Mouse (Mus musculus) urinary bladder, postnatal 14 days (tissue): ENCODE results near the gene Sema7a.

Experiments
- DNase-seq: peaks from one replicate; pipeline ENCODE4 v3.0.0; 2021; ENCODE audit warnings: low spot score

Sema7a gene

GRCm38 (mm10) chr9:57938225-57939055 is 1.5 kb upstream of the Sema7a start:
- DNase-seq = no peak

DNA sequence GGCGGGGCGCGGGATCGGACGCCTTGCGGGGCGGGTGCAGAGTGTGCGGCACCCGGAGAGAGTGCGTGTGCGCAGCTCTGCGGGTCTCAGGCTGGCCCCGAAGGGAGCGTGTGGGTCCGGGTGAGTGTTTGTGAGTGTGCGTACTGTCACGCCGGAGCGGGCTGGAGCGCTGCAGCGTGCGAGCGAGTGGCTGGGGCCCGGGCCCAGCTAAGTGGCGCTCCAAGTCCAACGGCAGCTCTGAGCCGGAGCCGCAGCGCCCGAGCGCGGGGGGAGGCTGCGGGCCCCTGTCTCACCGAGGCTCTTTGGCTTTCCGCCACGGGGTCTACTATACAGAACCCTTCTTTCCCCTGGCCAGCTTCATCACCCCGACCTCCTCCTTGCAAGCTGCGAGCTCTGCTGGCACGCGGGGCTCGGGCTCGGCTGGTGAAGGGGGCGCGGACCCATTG is 460 bp downstream of the Sema7a start:
- no peak for DNase-seq

DNA sequence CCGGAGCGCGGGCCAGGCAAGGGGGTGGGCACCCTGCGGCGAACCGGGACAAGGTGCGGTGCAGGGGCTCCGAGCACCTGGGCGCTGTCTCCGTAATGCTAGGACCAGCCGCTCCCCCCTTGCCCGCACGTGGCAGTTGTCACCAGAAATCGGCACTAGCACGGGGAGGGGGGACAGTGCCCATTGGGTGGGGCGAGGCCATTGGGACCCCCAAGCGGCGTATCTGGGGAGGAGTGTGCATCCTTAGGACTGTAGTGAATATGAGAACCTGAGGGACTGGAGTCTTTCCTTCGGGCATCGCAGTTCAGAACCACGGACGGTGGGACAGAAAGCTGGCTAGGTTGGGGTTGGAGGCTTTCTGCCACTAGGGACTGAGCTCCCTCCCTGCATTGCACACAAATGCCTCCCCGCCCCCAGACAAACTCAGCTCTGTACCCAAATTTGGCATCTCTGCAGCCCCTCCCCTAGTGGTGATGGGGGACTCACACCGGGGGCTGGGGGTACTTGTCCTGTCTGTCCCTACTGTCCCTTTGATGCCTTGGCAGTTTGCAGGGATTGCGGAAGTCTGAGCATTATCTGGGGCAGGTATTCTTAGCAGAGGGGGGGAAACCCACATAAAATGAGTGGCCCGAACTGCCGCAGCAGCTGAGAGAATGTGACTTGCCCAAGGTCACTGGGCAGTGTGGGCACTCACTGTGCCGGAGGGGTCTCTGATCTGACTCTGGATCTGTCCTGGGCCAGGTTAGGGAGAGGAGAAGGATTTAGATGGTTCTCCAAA is 1.1 kb downstream of the Sema7a start:
- DNase-seq = no peak

DNA sequence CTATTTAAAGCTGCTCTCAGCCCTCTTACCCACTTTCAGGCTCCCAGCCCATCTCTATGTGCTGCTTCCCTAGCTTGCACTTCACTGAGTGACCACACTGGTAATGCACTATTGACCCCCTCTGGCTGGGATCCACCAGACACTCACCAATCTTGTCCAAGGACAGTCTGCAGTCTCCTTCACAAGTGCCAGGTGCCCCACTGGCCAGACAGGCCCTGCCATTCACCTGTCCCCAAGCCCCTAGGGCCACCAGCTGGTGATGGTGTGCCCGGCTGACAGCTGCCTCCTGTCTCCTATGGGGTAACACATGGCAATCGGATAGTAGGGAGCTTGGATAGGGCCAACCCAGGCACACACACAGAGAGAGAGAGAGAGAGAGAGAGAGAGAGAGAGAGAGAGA is 2.1 kb downstream of the Sema7a start:
- DNase-seq = no peak

GRCm38 (mm10) chr9:57943067-57943466 is 3.2 kb downstream of the Sema7a start:
- no peak for DNase-seq

DNA sequence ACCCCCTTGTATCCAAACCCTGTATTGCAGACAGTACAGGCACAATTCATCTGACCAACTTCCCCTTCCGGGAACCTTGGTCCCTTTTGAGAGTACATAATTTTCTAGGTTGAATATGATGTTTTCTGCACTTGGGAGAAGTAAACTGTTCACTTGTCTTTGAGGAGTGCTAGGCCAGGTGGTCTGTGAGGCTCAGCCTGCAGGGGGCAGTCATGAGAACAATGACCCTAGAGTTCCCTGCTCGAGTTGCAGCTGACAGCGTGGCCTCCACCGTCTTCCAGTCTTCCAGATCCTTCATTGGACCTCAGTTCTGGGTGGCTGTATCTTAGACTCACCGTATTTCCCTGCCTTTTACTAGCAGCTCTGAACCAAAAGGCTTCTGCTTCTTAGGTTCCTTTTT is 4.7 kb downstream of the Sema7a start:
- peak; percentile 57 for DNase-seq

DNA sequence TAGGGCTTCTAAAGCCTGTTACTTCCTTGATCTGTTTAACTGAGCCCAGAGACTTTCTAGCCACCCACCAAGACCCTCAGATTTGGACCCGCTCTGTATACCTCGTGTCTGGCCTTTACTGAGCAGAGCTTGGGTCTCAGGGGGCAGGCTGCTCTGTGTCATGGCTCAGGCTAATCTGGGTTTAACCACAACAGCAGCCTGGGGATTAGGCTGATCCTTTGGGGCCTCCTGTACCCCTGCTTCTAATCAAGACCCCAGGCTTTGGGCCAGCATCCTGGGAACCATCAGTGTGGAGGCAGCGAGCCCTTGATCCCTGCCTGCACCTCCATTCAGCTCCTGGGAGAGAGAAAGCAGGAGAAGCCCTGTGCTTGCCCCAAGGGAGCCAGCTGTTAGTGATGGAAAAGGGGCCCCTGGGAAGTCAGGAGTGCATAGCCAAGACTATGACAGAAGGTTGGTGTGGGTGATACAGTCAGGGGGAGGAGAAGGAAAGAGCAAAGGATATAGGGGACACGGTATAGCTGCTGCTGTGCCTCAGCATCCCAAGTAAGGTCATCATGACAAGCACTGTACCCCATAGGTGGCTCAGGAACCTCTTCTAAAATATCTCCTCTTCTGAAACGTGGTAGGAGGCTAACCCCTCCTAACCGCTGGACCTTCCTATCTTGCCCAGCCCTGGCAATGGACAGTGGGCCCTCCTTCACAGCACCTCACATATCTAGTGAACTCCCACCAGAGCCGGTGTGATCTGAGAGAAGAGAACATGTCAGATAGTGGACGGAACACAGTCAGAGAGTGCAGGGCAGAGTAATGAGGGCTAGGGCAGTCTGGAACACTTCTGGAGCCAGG is 6.1 kb downstream of the Sema7a start:
- no peak for DNase-seq

- DNase-seq = no peak
These were observed 7.6 kb downstream of the Sema7a start for GRCm38 (mm10) chr9:57947381-57948030.

DNA sequence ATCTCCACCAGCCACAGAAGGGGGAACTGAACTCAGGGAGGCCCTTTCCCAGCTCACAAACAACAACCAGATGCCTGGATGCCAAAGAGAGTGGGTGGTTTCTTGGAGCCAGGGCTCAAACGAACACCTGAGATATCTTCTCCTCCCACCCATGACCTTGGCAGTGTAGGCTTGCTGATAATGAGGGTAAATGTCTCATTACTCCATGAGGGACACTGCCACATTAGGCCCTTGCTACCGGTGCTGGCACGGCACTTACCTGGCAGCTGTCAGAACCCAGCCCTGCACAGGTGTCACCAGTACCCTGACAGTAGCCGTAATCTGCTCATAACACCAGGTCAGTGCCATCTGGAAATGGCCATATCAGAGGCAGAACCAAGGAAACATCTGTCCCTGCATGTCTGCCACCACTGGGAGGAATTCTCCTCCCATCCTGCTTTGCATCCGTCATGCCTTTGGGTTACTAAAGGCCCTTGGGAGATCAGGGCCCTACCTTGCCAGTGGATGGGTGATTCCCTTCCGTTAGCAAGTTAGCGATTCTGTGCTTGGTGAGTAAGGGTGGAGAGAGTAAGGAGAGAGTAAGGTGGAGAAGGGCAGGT is 8.5 kb downstream of the Sema7a start:
- DNase-seq = no peak

- DNase-seq = no peak
These were observed 9.3 kb downstream of the Sema7a start for GRCm38 (mm10) chr9:57949102-57949704.

GRCm38 (mm10) chr9:57949879-57950278 is 10.0 kb downstream of the Sema7a start:
- DNase-seq = no peak

GRCm38 (mm10) chr9:57950519-57950918 is 10.6 kb downstream of the Sema7a start:
- no peak for DNase-seq

DNA sequence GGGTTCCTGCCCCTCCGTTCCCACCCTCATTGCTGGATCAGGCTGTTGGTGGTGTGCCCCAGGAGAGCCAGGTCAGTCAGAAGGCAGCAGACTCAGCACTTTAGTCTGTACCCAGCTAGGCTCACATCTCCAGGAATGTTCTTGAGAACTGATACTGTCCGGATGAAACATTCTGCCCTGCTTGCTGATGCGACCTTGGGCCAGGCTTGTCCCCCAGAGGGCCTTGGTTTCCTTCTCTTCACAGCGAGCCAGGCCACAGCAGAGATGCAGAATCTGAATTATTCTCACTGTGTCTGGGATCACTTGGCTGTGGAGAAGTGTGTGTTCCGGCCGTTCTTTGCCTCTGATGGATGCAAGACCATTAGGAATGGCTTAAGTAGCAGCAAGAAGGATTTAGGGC is 12.1 kb downstream of the Sema7a start:
- DNase-seq = no peak

GRCm38 (mm10) chr9:57954962-57955744 is 15.2 kb downstream of the Sema7a start:
- DNase-seq = peak; percentile 21

- DNase-seq = no peak
These were observed 15.9 kb downstream of the Sema7a start for GRCm38 (mm10) chr9:57955764-57956163.

GRCm38 (mm10) chr9:57956196-57956837 is 16.4 kb downstream of the Sema7a start:
- no peak for DNase-seq

GRCm38 (mm10) chr9:57956838-57957236 is 16.9 kb downstream of the Sema7a start:
- DNase-seq = no peak

DNA sequence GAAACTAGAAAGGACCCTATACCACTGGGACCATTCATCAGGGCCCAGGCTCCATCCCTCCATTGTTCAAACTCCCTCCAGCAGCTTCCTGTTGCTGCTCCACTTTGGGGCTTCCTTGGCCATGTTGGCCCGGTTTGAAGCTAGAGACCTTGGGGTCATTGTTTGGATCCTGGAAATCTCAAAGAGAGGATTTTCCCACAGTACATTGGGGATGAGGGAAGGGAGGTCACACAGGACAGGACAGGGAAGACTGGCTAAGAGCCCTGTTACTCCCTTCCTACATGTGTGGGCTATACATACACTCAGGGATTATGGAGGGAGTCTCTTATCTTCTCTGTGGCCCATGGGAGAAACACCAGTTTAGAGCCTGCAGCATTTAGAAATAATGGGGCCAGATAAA is 18.7 kb downstream of the Sema7a start:
- DNase-seq = no peak

DNA sequence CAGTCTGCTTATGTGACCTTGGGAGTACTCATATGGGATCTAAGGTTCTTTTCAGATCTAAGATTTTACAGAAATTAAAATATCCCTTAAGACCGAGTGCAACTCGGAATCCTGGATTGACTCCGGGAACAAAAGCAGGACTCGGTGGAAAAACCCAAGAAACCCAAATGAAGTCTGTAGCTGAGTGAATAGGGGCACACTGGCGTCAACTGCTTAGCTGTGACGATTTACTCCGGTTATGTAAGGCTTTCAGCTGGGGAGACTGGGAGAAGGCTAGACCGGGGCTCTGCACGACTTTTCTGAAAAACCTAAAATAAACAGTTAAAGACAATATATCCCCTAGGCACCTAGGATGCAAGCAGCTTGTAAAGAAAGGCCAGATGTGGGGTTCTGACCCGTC is 19.5 kb downstream of the Sema7a start:
- no peak for DNase-seq
